Mouse (Mus musculus): Measurements from ENCODE around the gene Cd52.

Gene Cd52

GRCm38 (mm10) chr4:134128221-134128982 is 33.5 kb upstream of the Cd52 start, which contains the start of gene Sh3bgrl3:
Gene Sh3bgrl3 (minus strand): TSS chr4:134128789.
- Histone ChIP-seq H3K4me1 (replicated peaks; ENCODE audit: low read depth, low read length) (peaks cover 72% of the 10 kb centered on the region), H3K36me3 (ENCODE audit: insufficient read depth, low read length) (peaks cover 77% of the 10 kb centered on the region), H3K4me3 (replicated peaks; ENCODE audit: low read length) (peak within 1 kb of the TSS; percentile 91), H3K27me3 (ENCODE audit: insufficient read depth, low read length) (no peaks in the 10 kb centered on the region), H3K9me3 (ENCODE audit: low read length) (no peaks in the 10 kb centered on the region)
- TF ChIP-seq POU5F1 (IDR thresholded peaks at IDR 0.05; ENCODE audit: borderline replicate concordance, low read length) = no peak

- Histone ChIP-seq H3K27me3 (ENCODE audit: insufficient read depth, low read length) (no peaks in the 10 kb centered on the region), H3K9me3 (ENCODE audit: low read length) (no peaks in the 10 kb centered on the region), H3K4me3 (replicated peaks; ENCODE audit: low read length) (peak overlapping the region; percentile 91), H3K36me3 (ENCODE audit: insufficient read depth, low read length) (peaks cover 71% of the 10 kb centered on the region), H3K4me1 (replicated peaks; ENCODE audit: low read depth, low read length) (peaks cover 76% of the 10 kb centered on the region)
- TF ChIP-seq CTCF (conservative IDR thresholded peaks at IDR 0.05; ENCODE audit: low read length) = no peak
Observed at GRCm38 (mm10) chr4:134127793-134128192, 32.9 kb upstream of the Cd52 start.

GRCm38 (mm10) chr4:134127121-134127455 is 32.2 kb upstream of the Cd52 start:
- TF ChIP-seq POU5F1 (IDR thresholded peaks at IDR 0.05; ENCODE audit: borderline replicate concordance, low read length) (no peak), CTCF (conservative IDR thresholded peaks at IDR 0.05; ENCODE audit: low read length) (no peak), NANOG (IDR thresholded peaks at IDR 0.05; ENCODE audit: borderline replicate concordance, low read length) (no peak)
- Histone ChIP-seq H3K4me3 (replicated peaks; ENCODE audit: low read length) (peak overlapping the region; percentile 91), H3K9me3 (ENCODE audit: low read length) (no peaks in the 10 kb centered on the region), H3K36me3 (ENCODE audit: insufficient read depth, low read length) (peaks cover 64% of the 10 kb centered on the region), H3K27me3 (ENCODE audit: insufficient read depth, low read length) (no peaks in the 10 kb centered on the region), H3K4me1 (replicated peaks; ENCODE audit: low read depth, low read length) (peaks cover 79% of the 10 kb centered on the region)

- Histone ChIP-seq H3K4me3 (replicated peaks; ENCODE audit: low read length) (peak overlapping the region; percentile 91), H3K4me1 (replicated peaks; ENCODE audit: low read depth, low read length) (peaks cover 85% of the 10 kb centered on the region), H3K36me3 (ENCODE audit: insufficient read depth, low read length) (peaks cover 58% of the 10 kb centered on the region), H3K9me3 (ENCODE audit: low read length) (no peaks in the 10 kb centered on the region), H3K27me3 (ENCODE audit: insufficient read depth, low read length) (no peaks in the 10 kb centered on the region)
- TF ChIP-seq NANOG (IDR thresholded peaks at IDR 0.05; ENCODE audit: borderline replicate concordance, low read length) (no peak), CTCF (conservative IDR thresholded peaks at IDR 0.05; ENCODE audit: low read length) (no peak), POU5F1 (IDR thresholded peaks at IDR 0.05; ENCODE audit: borderline replicate concordance, low read length) (no peak)
Observed at GRCm38 (mm10) chr4:134126300-134127120, 31.6 kb upstream of the Cd52 start.

GRCm38 (mm10) chr4:134125383-134126060 is 30.6 kb upstream of the Cd52 start:
- Histone ChIP-seq H3K4me1 (replicated peaks; ENCODE audit: low read depth, low read length) (peaks cover 94% of the 10 kb centered on the region), H3K4me3 (replicated peaks; ENCODE audit: low read length) (peak overlapping the region; percentile 91), H3K9me3 (ENCODE audit: low read length) (no peaks in the 10 kb centered on the region), H3K27me3 (ENCODE audit: insufficient read depth, low read length) (no peaks in the 10 kb centered on the region), H3K36me3 (ENCODE audit: insufficient read depth, low read length) (peaks cover 51% of the 10 kb centered on the region)
- TF ChIP-seq NANOG (IDR thresholded peaks at IDR 0.05; ENCODE audit: borderline replicate concordance, low read length) = no peak
- TF ChIP-seq CTCF (conservative IDR thresholded peaks at IDR 0.05; ENCODE audit: low read length) = no peak
- TF ChIP-seq POU5F1 (IDR thresholded peaks at IDR 0.05; ENCODE audit: borderline replicate concordance, low read length) = no peak

GRCm38 (mm10) chr4:134123680-134124551 is 29.0 kb upstream of the Cd52 start:
- H3K36me3 ChIP-seq (ENCODE audit: insufficient read depth, low read length) = peaks cover 38% of the 10 kb centered on the region
- no peaks in the 10 kb centered on the region for H3K27me3 ChIP-seq (ENCODE audit: insufficient read depth, low read length)
- TF ChIP-seq NANOG (IDR thresholded peaks at IDR 0.05; ENCODE audit: borderline replicate concordance, low read length) (no peak), CTCF (conservative IDR thresholded peaks at IDR 0.05; ENCODE audit: low read length) (peak; percentile 98)
- H3K4me1 ChIP-seq (replicated peaks; ENCODE audit: low read depth, low read length) = peaks cover 93% of the 10 kb centered on the region
- no peaks in the 10 kb centered on the region for H3K9me3 ChIP-seq (ENCODE audit: low read length)
- peak overlapping the region; percentile 45 for H3K4me3 ChIP-seq (replicated peaks; ENCODE audit: low read length)

- Histone ChIP-seq H3K4me3 (replicated peaks; ENCODE audit: low read length) (peak overlapping the region; percentile 45), H3K9me3 (ENCODE audit: low read length) (no peaks in the 10 kb centered on the region), H3K27me3 (ENCODE audit: insufficient read depth, low read length) (no peaks in the 10 kb centered on the region), H3K36me3 (ENCODE audit: insufficient read depth, low read length) (peaks cover 38% of the 10 kb centered on the region), H3K4me1 (replicated peaks; ENCODE audit: low read depth, low read length) (peaks cover 99% of the 10 kb centered on the region)
- TF ChIP-seq POU5F1 (IDR thresholded peaks at IDR 0.05; ENCODE audit: borderline replicate concordance, low read length) = no peak
- TF ChIP-seq NANOG (IDR thresholded peaks at IDR 0.05; ENCODE audit: borderline replicate concordance, low read length) = no peak
- no peak for TF ChIP-seq CTCF (conservative IDR thresholded peaks at IDR 0.05; ENCODE audit: low read length)
Observed at GRCm38 (mm10) chr4:134123147-134123546, 28.3 kb upstream of the Cd52 start.

GRCm38 (mm10) chr4:134122281-134122680 is 27.4 kb upstream of the Cd52 start:
- Histone ChIP-seq H3K9me3 (ENCODE audit: low read length) (no peaks in the 10 kb centered on the region), H3K27me3 (ENCODE audit: insufficient read depth, low read length) (no peaks in the 10 kb centered on the region), H3K36me3 (ENCODE audit: insufficient read depth, low read length) (peaks cover 32% of the 10 kb centered on the region), H3K4me1 (replicated peaks; ENCODE audit: low read depth, low read length) (peaks cover 99% of the 10 kb centered on the region), H3K4me3 (replicated peaks; ENCODE audit: low read length) (peak overlapping the region; percentile 50)
- no peak for TF ChIP-seq NANOG (IDR thresholded peaks at IDR 0.05; ENCODE audit: borderline replicate concordance, low read length)
- TF ChIP-seq CTCF (conservative IDR thresholded peaks at IDR 0.05; ENCODE audit: low read length) = no peak
- no peak for TF ChIP-seq POU5F1 (IDR thresholded peaks at IDR 0.05; ENCODE audit: borderline replicate concordance, low read length)

Data from E14TG2a.4 (cell line).